Mouse (Mus musculus) olfactory bulb, adult 2 months (tissue): ENCODE data around the gene Spata31d1d. TPM values are rescaled to one million over a fixed set of nuclear protein-coding genes. Genes with fewer than 3 reads are reported as not detected.
"Not testable (repeated sequence)": the region's sequence is repeated elsewhere in the genome, so short reads cannot be mapped to it uniquely, and the experiment has no call there.

Experiments used
- H3K27ac ChIP-seq: fragments of 200-500 bp; 2 replicates; pipeline ENCODE4 v1.5.1; 2012; ENCODE audit warnings: low read depth, low read length; ENCODE audit not compliant: insufficient read depth
- H3K4me1 ChIP-seq: fragments of 200-500 bp; 2 replicates; pipeline ENCODE4 v1.6.1; 2012; ENCODE audit warnings: low read length; ENCODE audit not compliant: control insufficient read depth, insufficient read depth
- H3K4me3 ChIP-seq: fragments of 200-500 bp; 2 replicates; pipeline ENCODE4 v1.5.1; 2012; ENCODE audit warnings: mild to moderate bottlenecking, low read depth, low read length, moderate library complexity; ENCODE audit not compliant: insufficient read depth
- CTCF ChIP-seq: fragments of 200-500 bp; IDR thresholded peaks from 2 replicates; pipeline ENCODE4 v1.5.1; 2012; ENCODE audit warnings: low read depth, mild to moderate bottlenecking, low read length, moderate library complexity; ENCODE audit not compliant: insufficient read depth
- POLR2A ChIP-seq: fragments of 200-500 bp; IDR thresholded peaks from 2 replicates; pipeline ENCODE4 v1.6.1; 2012; ENCODE audit warnings: mild to moderate bottlenecking, low read depth, low read length, moderate library complexity; ENCODE audit not compliant: insufficient read depth
- WGBS: fragments of 180-500 bp; shearing (Covaris S2); methylation state at CpG from one replicate; pipeline ENCODE4 v1.1.7; 2018; 5-methylcytosine and 5-hydroxymethylcytosine counted together
- polyA plus RNA-seq: library from polyadenylated mRNA; stranded (reverse); fragments of >200 nt; gene quantifications from 2 replicates; pipeline ENCODE4 v1.2.4, GENCODE M21; 2012; ENCODE audit warnings: low replicate concordance; ENCODE audit not compliant: missing spikeins, insufficient read depth, insufficient read length

Gene Spata31d1d
- polyA plus RNA-seq, 1 experiment = not detected

DNA sequence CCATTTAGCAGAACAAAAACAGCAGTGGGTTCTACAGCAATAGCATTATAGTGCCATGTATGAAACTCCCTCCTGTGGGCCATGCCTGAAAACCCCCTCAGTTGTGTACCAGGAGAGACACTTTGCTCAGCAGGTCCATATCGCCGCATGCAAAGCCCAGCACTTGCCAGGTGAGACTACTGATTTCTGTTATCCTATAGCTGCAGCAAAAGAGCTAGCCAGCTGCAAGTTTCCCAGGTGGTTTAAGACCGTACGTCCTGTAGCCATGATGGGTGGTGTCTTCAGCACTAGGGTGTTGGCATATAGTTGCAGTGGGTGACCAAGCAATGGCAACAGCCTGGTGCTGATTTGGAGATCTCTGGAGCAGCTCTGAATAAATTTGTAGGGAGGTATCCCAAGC, 7.8 kb upstream of the Spata31d1d start:
- 92% methylated on average over 4 of the region's 4 CpGs for WGBS
- Histone ChIP-seq H3K4me3 (no peak overlapping the region), H3K4me1 (no peaks in the 10 kb centered on the region), H3K27ac (no peak overlapping the region)
- no peak for TF ChIP-seq POLR2A
- TF ChIP-seq CTCF = no peak

DNA sequence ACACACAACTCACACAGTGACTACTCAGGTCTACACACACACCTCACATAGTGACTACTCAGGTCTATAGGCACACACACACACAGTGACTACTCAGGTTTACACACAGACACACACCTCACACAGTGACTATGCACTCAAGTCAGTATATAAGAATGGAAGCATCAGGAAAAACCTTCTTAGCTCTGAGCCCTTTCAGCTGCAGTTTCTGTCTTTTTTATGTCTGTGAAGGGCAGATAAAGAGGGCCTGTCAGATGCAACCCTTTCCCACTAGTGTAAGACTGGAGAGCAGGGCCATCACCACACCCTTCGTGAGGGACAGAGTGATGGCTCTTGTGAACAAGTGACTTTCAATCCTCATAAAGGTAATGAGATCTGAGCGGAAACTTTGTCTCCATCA, 6.9 kb upstream of the Spata31d1d start:
- Histone ChIP-seq H3K4me3 (no peak overlapping the region), H3K27ac (no peak overlapping the region), H3K4me1 (no peaks in the 10 kb centered on the region)
- no peak for TF ChIP-seq CTCF
- TF ChIP-seq POLR2A = no peak
- 89% methylated on average over 2 of the region's 2 CpGs for WGBS

DNA sequence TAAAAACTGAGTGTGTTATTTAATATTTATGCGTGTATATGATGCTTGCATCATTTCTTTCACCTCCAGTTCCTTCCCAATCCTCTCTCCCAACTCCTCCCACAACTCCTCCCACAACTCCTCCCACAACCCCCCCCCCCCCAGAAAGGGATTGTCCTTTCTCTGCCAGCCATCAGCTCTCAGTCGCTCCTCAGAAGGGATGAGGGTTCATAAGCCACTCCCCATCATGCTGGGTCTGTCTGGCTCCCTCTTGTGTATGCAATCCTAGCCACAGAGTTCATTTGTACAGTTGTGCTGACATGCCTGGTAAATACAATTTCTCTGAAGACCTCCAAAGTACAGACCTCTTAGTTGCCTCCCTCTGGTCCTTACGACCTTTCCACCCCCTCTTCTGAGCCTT, 3.6 kb upstream of the Spata31d1d start:
- Histone ChIP-seq H3K4me1 (no peaks in the 10 kb centered on the region), H3K4me3 (no peak overlapping the region), H3K27ac (no peak overlapping the region)
- WGBS = 37% methylated on average over 3 of the region's 3 CpGs
- TF ChIP-seq CTCF = no peak
- TF ChIP-seq POLR2A = no peak

DNA sequence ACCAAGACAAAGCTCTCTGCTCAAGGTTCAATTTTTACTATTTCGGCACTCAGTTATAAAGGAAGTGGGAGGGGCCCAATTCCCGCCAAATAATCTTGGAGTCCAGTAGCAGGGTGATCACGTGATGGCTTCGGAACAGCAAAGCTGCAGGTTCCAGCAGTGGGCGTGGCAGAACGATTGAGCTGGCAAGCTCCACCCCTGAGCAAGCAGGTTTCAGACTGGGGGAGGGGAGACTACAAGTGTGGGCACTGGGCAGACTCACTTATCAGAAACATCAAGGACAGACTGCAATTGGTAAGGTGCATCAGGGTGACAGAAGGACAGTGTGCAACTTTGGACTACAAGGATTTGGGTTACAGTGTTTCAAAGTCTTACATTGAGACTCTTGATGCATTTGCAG, 2.8 kb upstream of the Spata31d1d start:
- H3K27ac ChIP-seq, H3K4me1 ChIP-seq, H3K4me3 ChIP-seq: not testable (repeated sequence)
- WGBS = 29% methylated on average over 6 of the region's 6 CpGs

DNA sequence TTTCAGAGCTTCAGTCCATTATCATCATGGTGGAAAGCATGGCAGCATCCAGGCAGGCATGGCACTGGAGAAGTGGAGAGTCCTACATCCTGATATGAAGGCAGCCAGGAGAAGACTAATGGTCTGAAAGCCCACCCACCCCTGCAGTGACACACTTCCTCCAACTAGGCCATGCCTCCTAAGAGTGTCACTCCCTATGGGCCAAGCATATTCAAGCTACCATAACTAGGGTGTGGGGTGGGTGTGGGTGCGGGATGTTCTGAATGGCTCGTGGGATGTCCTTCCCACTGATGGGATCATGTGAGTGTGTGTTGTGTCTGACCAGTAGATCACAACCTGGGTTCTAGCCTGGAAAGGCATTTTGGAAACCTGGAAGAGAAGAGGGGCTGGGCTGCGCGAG, 2.4 kb upstream of the Spata31d1d start:
- TF ChIP-seq CTCF (no peak), POLR2A (no peak)
- WGBS = 81% methylated on average over 4 of the region's 4 CpGs
- Histone ChIP-seq H3K4me1 (no peaks in the 10 kb centered on the region), H3K4me3 (no peak overlapping the region), H3K27ac (no peak overlapping the region)

DNA sequence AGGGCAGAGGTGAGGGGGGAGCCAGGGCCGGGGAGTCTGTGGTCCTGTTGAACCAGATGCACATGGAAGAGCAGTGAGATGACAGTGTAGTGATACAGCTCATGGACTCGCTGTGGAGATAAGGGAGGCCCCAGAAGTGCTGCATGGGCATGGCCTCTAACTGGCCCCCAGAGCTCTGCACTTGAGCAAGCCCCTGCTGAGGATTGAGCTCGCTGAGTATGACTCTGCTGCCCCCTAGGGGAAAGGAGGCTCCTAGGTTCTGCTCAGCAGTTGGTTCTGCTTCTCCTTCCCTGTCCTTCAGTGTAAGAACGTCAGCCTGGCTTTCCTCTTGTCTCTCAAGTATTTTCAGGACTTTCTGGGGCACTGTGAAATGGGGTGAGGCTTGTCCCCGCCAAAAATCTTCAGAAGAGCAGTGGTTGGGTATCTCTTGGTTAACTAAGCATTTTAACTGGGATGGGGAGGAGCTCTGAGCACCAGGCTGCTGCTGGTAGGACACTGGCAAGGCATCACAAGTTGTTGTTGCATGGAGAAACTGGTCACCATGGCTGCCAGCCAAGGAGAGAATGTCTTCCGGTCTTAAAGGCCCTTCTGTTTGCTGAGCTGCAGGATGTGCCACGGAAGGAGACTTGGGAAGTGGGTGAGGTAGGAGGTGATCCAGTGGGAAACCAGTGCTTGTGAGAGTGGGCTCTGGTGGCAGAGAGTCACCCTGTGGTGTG, 3.0 kb downstream of the Spata31d1d start:
- TF ChIP-seq POLR2A (no peak), CTCF (peak; percentile 70)
- Histone ChIP-seq H3K27ac (no peak overlapping the region), H3K4me1 (peaks cover 12% of the 10 kb centered on the region), H3K4me3 (no peak overlapping the region)
- 19% methylated on average over 7 of the region's 7 CpGs for WGBS

DNA sequence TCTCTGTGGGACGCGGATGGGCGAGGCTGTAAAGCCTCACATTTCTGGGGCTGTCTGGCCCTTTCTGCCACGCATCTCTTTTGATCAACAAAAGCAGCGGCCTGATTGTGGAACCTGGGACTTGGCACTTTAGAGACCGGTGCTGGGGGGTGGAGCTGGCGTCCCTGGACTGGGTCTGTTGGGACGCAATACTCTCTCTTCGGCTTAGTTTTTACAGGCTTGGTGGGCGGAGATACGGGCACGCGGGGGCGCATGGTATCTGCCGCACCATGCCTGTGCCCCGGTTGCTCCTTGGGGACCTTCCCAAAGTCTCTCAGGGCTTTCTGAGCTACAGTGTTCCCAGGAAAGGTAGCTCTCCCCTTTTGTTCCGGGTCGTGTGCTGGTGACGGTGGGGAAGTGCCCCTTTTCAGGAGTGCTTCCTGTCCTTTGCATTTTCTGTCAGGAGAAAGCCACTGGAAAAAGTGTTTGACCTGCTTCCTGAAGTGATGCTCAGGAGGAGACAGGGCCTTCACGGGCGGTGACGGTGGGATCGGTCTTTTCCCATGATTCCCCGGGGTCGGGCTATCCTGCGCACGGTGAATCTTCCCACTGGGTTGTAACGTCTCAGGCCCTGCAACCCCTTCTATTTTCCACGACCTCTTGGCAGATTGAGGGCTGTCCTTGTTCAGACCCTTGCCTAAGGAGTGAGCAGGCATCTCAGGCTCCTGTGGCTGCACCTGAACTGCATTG, 5.2 kb downstream of the Spata31d1d start:
- H3K4me1 ChIP-seq = peaks cover 12% of the 10 kb centered on the region
- H3K27ac ChIP-seq = no peak overlapping the region
- TF ChIP-seq CTCF (no peak), POLR2A (no peak)
- peak overlapping the region; percentile 12; the same call in 1 of the 2 replicates for H3K4me3 ChIP-seq
- 47% methylated on average over 29 of the region's 29 CpGs for WGBS

DNA sequence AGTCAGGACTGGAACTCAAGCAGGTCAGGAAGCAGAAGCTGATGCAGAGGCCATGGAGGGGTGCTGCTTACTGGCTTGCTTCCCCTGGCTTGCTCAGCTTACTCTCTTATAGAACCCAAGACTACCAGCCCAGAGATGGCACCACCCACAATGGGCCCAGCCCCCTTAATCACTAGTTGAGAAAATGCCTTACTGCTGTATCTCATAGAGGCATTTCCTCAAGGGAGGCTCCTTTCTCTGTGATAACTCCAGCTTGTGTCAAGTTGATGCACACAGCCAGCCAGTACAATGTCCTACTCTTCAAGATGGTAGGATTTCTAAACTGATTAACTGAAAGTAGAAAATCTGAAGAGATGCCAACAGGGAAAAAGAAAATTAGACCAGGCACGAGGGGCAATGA, 9.5 kb downstream of the Spata31d1d start:
- H3K4me3 ChIP-seq = not testable (repeated sequence)

DNA sequence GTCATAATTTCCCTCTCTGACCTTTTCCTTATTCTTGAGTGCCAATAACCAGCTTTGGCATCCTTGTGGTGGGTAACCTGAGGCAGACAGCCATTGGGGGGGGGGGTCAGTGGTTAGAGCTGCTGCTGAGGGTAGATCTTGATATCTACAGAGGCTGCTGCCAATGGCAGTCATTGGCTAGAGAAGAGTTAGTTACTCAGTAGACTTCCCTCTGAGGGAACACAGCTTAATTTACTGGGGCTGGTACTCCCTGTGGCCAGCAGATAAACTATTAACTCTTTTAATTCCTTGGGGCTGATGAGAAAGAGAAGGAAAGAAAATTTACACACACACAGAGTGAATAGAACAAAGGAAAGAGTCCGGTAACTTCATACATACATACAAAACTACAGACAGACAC, 12.1 kb downstream of the Spata31d1d start:
- WGBS = 87% methylated on average over 1 of the region's 1 CpGs
- no peaks in the 10 kb centered on the region for H3K4me1 ChIP-seq
- TF ChIP-seq POLR2A (no peak), CTCF (no peak)
- H3K27ac ChIP-seq = no peak overlapping the region
- H3K4me3 ChIP-seq = no peak overlapping the region

More for the DNA sequence above, 9.5 kb downstream of the Spata31d1d start:
- H3K27ac ChIP-seq, H3K4me1 ChIP-seq: not testable (repeated sequence)
- WGBS = 97% methylated on average over 1 of the region's 1 CpGs

DNA sequence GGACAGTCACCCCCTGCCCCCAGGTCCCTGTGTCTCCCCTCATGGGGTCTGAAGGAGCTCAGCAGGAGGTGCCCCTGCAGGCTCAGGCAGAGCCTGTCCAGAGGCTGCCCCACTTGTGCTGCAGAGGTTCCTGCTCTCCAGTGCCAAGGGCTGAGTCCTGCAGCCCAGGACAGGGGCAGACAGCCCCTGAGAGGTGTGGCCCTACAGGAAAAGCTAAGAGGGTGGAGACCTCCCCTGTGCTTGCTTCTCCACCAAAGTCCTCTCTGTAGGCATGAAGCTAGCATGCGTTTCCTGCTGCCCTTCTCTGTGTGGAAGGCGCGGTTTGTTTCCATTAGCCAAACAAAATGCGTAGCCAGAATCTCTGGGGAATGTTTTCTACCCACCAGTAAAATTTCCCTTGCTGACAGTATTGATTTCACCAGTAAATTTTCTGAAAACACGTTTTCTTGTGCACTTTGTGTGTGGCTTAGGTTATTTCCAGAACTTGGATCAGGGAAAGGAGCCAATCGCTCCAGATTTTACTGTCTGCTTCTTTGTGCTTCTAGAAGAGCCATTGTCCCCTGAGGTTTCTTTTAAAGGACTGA, 12.6 kb downstream of the Spata31d1d start:
- not testable (repeated sequence) for H3K4me1 ChIP-seq, H3K4me3 ChIP-seq, H3K27ac ChIP-seq
- 44% methylated on average over 6 of the region's 6 CpGs for WGBS
